Mouse (Mus musculus) kidney, adult 2 months (tissue): ENCODE results near the gene Ahdc1. TPM values are rescaled to one million over a fixed set of nuclear protein-coding genes. Genes with fewer than 3 reads are reported as not detected.

Experiments
- DNase-seq: peaks from one replicate; pipeline ENCODE4 v3.0.0; 2021
- H3K27ac ChIP-seq: fragments of 200-500 bp; 2 replicates; pipeline ENCODE4 v1.5.1; 2012; ENCODE audit warnings: low read depth, low read length, control low read depth, inconsistent platforms; ENCODE audit not compliant: insufficient read depth
- H3K27me3 ChIP-seq: fragments of 200-500 bp; replicated peaks from 2 replicates; pipeline ENCODE4 v1.6.1; 2012; ENCODE audit warnings: mild to moderate bottlenecking, moderate library complexity, low read length, inconsistent platforms; ENCODE audit not compliant: control insufficient read depth, insufficient read depth
- H3K36me3 ChIP-seq: fragments of 200-500 bp; 2 replicates; pipeline ENCODE4 v1.6.1; 2012; ENCODE audit warnings: mild to moderate bottlenecking, moderate library complexity, low read length, inconsistent platforms; ENCODE audit not compliant: control insufficient read depth, insufficient read depth
- H3K4me1 ChIP-seq: fragments of 200-500 bp; 2 replicates; pipeline ENCODE4 v1.6.1; 2011; ENCODE audit warnings: low read length; ENCODE audit not compliant: control insufficient read depth, insufficient read depth
- H3K4me3 ChIP-seq: fragments of 200-500 bp; 2 replicates; pipeline ENCODE4 v1.5.1; 2011; ENCODE audit warnings: mild to moderate bottlenecking, low read depth, low read length, control low read depth; ENCODE audit not compliant: insufficient read depth
- CTCF ChIP-seq: fragments of 200-500 bp; conservative IDR thresholded peaks from 2 replicates; pipeline ENCODE4 v1.5.1; 2011; ENCODE audit warnings: low read depth, mild to moderate bottlenecking, control low read depth, low read length, moderate library complexity, mixed read lengths; ENCODE audit not compliant: insufficient read depth, insufficient read length
- POLR2A ChIP-seq: fragments of 200-500 bp; IDR thresholded peaks from one replicate; pipeline ENCODE4 v1.6.1; 2011; ENCODE audit warnings: low read depth, low read length, control low read depth
- WGBS: fragments of 180-500 bp; shearing (Covaris S2); methylation state at CpG from one replicate; pipeline ENCODE4 v1.1.7; 2018; 5-methylcytosine and 5-hydroxymethylcytosine counted together
- polyA plus RNA-seq: library from polyadenylated mRNA; depleted of rRNA; stranded (reverse); fragments of >200 nt; gene quantifications from 2 replicates; pipeline ENCODE4 v1.2.3, GENCODE M21; 2012

Gene Ahdc1
- polyA plus RNA-seq, 1 experiment = 22.2 TPM

DNA sequence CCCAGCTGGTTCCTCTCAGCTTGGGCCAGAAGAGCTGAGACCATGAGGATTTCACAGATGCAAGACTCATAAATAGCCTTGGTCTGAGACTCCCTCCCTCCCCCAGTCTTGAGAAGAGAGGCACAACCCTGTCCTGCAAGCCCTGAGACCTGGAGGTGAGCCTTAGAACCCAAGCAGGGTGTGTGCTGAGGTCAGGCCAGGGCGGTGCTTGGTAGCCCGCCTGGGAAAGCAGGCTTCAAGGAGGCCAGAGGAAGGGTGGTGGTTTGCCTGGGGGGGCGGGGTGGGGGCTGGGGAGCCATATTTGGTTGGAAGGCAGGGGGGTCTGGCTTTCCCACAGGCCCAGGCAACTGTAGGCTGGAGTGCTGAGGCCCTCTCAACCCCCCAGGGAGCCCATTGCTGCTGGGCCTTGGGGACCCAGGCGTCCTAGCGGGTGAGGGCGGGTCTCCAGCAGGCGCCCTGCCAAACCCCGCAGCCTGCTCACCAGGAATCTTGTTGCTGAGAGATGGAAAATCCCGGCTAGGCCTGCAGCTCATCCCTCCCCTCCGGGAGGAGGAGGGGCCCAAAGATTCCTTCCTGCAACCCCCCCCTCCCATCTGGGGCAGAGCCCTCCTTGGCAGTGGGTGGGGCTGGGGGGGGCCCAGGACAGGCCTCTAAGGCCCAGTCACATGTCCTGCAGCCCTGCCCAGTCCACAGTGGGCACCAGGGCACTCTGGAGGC lies 14.1 kb downstream of the Ahdc1 start:
- WGBS = 14% methylated on average over 10 of the region's 10 CpGs
- H3K4me3 ChIP-seq = no peak overlapping the region
- no peaks in the 10 kb centered on the region for H3K27me3 ChIP-seq
- H3K36me3 ChIP-seq = no peaks in the 10 kb centered on the region
- peak overlapping the region; percentile 64 for H3K27ac ChIP-seq
- TF ChIP-seq CTCF (no peak), POLR2A (no peak)
- H3K4me1 ChIP-seq = peaks cover 34% of the 10 kb centered on the region
- DNase-seq = peak; percentile 84

DNA sequence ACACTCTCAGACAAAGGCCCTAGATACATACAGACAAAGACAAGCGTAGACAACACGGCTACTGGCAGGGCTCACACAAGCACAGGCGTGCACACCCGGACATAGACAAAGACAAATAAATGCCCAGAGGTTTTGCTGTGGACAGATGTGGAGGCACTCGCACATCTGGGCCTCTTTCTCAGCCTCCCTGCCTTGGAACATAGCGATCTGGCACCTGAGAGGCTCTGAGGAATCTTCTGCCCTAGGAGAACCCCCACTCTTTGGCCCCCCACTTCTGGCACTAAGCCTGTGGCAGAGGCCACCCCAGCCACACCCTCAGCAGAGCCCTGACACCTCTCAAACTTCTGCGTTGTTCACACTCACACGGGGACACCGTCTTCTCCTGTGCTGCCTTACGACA lies 15.2 kb downstream of the Ahdc1 start:
- WGBS = 75% methylated on average over 10 of the region's 10 CpGs
- Histone ChIP-seq H3K36me3 (no peaks in the 10 kb centered on the region), H3K27me3 (no peaks in the 10 kb centered on the region), H3K4me1 (peaks cover 34% of the 10 kb centered on the region), H3K4me3 (no peak overlapping the region), H3K27ac (peak overlapping the region; percentile 66; the same call in 1 of the 2 replicates)
- TF ChIP-seq CTCF (no peak), POLR2A (no peak)
- no peak for DNase-seq

- Histone ChIP-seq H3K27ac (no peak overlapping the region), H3K4me1 (peaks cover 34% of the 10 kb centered on the region)
- 26% methylated on average over 2 of the region's 2 CpGs for WGBS
Measured at GRCm38 (mm10) chr4:133026826-133027375, 15.8 kb downstream of the Ahdc1 start.

DNA sequence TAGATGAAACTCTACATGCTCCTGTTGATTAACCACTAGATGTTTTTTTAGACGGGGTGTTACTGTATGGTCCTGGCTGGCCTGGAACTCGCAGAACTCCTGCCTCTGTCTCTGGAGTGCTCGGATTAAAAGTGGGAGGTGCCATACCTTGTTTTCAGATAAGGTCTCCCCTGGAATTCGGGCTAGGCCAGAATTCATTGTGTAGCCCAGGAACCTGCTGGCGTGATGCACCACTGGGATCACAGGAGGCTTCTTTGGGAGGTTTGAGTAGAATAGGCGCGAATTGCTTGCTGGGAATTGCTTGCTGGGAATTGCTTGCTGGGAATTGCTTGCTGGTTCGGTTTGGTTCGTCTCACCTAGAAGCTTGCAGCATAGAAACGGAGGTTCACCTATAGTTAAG lies 16.7 kb downstream of the Ahdc1 start:
- TF ChIP-seq POLR2A = no peak
- no peak for TF ChIP-seq CTCF
- no peak overlapping the region for H3K27ac ChIP-seq
- 78% methylated on average over 10 of the region's 10 CpGs for WGBS
- H3K36me3 ChIP-seq = no peaks in the 10 kb centered on the region
- H3K27me3 ChIP-seq = no peaks in the 10 kb centered on the region
- peaks cover 34% of the 10 kb centered on the region for H3K4me1 ChIP-seq
- no peak overlapping the region for H3K4me3 ChIP-seq
- no peak for DNase-seq

More at GRCm38 (mm10) chr4:133026826-133027375, 15.8 kb downstream of the Ahdc1 start:
- TF ChIP-seq POLR2A (no peak), CTCF (no peak; the same call in 1 of the 2 replicates)
- no peak for DNase-seq
- H3K4me3 ChIP-seq = no peak overlapping the region
- no peaks in the 10 kb centered on the region for H3K27me3 ChIP-seq
- H3K36me3 ChIP-seq = no peaks in the 10 kb centered on the region

- H3K36me3 ChIP-seq = no peaks in the 10 kb centered on the region
- H3K27ac ChIP-seq = no peak overlapping the region
- no peaks in the 10 kb centered on the region for H3K27me3 ChIP-seq
- no peak for TF ChIP-seq POLR2A
- TF ChIP-seq CTCF = no peak
- H3K4me1 ChIP-seq = peaks cover 32% of the 10 kb centered on the region
- no peak overlapping the region for H3K4me3 ChIP-seq
- no peak for DNase-seq
- WGBS = 91% methylated on average over 6 of the region's 6 CpGs
Measured at GRCm38 (mm10) chr4:133028193-133028592, 17.1 kb downstream of the Ahdc1 start.

- DNase-seq = no peak
- no peaks in the 10 kb centered on the region for H3K27me3 ChIP-seq
- 48% methylated on average over 6 of the region's 6 CpGs for WGBS
- no peak overlapping the region for H3K27ac ChIP-seq
- peaks cover 32% of the 10 kb centered on the region for H3K4me1 ChIP-seq
- TF ChIP-seq CTCF = no peak
- no peak for TF ChIP-seq POLR2A
- H3K4me3 ChIP-seq = no peak overlapping the region
- no peaks in the 10 kb centered on the region for H3K36me3 ChIP-seq
Measured at GRCm38 (mm10) chr4:133028875-133029274, 17.8 kb downstream of the Ahdc1 start.

DNA sequence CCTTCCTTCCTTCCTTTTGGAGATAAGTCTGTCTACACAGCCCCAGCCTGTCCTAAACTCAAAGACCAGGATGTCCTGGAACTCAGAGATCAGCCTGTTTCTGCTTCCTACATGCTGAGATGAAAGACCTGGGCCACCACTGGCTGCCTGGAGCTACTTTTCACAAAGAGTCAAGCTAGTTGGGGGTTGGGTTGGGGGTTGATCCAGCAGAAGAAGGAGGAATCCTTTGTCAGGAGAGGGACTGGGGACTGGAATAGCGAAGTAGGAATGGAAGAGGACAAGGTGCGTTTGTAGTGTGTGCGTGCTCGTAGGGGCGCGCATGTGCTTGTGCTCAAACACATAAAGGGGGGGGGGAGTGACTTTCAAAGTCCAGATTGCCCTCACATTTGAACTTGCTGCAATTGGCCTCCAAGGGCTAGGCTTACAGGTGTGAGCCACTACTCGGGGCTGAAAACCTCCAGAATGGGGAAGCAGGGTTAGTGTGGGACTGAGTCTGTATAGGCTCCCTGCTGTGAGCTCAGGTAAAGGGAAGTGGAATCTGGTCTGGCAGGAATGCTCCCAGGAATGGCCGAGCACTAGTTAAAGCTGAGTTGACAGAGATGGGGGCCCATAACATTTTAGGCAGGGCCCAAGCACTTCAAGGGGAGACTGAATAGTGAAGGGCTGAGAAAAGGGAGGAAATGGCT lies 21.5 kb downstream of the Ahdc1 start:
- Histone ChIP-seq H3K36me3 (no peaks in the 10 kb centered on the region), H3K27ac (no peak overlapping the region), H3K4me3 (no peak overlapping the region), H3K27me3 (no peaks in the 10 kb centered on the region), H3K4me1 (peaks cover 33% of the 10 kb centered on the region)
- 65% methylated on average over 8 of the region's 8 CpGs for WGBS
- DNase-seq = no peak
- TF ChIP-seq CTCF (no peak), POLR2A (no peak)
